Mouse (Mus musculus) frontal cortex, postnatal 36 days (tissue): ENCODE measurements around the gene Eef1e1.
A peak's percentile ranks its signal among the peaks of the same experiment; 100 is the strongest.
"Not testable (repeated sequence)": the region's sequence is repeated elsewhere in the genome, so short reads cannot be mapped to it uniquely, and the experiment has no call there.

Experiments
- DNase-seq, 2 experiments: peaks; one replicate each; pipeline ENCODE4 v3.0.0; 2022; ENCODE audit warnings: low spot score in 2 of 2

The Eef1e1 gene

DNA sequence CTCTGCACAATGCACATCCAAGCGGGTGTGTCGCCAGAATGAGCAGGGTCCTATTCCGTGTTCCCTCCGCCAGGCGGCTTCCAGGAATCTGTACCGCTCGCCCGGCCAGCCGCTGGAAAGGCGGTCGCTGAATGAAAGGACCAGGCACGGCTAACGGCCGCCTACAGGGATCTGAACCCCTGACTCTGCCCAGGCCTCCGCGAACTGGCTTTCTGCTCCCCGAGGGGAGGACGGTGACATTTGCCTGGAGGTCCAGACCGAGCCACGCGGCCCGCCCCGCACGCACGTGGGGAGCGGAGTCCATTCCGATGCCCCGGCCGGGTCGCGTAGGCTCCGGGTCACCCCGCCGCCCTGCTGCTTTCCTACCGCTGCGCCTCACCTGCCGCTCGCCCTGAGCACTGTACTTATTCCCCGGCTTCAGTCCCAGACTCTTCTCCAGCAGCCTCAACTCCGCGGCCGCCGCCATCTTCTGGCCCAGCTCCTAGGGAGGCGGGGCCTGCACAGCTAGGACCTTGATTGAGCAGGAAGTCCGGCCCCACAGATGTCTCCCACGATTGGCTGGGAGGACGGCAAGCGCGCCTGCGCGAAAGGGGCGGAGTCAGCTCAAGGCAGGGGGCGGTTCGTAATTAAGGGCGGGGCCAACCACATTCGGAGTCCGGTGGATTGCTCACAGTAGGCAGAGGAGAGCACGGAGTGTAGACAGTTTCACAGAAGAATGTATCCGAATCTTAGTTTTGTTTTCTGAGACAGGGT is at the start of gene Eef1e1:
TSS of gene Eef1e1 (minus strand) at position 531 of the 753 bp plus-strand sequence.
- DNase-seq, result peak; percentile 92 to 94

DNA sequence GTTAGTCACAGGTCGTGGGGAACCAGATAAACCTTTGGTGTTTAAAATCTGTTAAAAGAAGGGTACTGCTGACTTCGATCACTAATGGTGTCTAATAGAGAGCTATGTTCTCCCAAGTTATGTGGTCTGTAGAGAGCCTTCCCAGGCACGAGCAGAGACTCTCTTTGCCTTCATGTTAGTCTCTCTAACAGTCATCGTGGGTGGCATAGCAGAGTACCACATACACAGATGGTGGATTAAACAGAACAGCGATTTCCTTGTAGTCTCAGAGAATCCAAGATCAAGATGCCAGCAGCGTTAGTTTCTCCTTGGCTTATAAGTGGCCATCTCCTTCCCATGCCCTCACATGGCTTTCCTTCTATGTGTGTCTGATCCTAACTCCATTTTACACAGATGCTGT is 32.0 kb upstream of the Eef1e1 start:
- no peak for DNase-seq

DNA sequence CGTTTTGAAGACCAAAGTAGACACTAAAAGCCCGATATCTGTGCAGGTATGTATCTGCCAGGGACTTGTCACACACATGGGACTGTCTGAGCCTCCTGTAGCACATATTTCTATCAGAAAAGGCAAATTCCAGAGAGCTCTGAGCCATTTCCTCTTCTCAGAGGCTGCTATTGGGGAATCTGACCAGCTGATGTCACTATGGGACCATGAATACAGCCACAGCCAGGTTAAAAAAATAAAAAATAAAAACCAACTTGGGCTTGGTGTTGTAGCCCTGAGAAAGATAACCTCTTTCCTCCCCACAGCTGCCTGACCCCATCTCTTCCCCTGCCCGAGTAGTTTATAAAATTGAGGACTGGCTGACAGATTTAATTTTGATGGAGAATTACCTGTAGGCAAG is 31.2 kb upstream of the Eef1e1 start:
- peak; percentile 24 to 61 for DNase-seq

DNA sequence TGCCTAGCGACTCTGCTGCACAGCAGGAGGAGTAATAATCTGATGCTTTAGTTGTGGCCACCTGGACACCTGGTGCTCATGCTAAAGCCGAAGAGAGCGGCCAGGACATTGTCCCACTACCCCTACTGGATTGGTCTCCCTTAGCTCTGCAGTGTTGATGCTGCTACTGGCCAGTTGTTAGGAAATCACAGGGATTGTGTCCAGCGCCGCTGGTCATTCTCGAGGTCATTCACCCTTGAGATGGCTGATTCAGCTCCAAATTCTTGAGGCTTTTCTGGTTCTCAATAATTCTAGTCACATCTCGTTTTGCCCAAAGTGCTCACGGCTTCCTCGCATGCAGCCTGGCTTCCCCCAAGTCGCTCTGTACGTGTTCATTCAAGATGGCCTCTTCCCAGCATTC is 29.9 kb upstream of the Eef1e1 start:
- DNase-seq, result no peak

DNA sequence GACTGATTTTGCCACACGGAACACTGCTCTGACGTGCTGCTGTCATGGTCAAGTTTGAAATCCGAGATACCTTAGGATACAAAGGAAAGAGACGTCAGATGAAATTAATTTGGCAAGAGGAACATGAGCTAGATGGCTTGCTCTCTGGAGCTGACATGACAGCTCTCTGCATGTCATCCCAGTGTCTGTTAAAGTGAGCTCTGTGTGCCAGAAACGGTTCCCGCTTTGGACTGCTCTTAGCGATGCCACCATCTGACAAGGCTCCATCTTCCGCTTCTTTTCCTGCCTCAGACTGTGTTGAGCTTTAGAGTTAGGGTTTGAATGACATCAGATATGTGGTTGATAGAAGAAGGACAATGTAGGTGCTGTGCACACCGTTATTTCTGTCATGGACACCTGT is 13.5 kb upstream of the Eef1e1 start:
- DNase-seq, result no peak

DNA sequence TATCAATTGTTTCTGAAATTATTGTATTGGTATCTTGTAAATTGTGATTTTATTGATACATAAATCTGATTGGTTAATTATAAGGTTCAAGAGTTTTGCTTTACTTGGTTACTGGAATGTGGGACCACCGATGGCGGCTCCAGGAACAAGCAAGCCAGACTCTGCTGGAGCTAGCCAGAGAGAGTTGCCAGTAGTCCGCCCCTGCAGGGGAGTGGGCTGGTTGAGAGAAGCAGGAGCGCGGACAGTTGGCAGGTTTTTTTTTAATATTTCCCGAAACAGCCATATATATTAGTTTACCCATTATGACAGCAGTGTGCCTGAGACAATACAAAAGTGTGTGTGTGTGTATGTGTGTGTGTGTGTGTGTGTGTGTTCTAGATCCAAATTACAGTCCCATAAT is 12.6 kb upstream of the Eef1e1 start:
- not testable (repeated sequence) for DNase-seq

DNA sequence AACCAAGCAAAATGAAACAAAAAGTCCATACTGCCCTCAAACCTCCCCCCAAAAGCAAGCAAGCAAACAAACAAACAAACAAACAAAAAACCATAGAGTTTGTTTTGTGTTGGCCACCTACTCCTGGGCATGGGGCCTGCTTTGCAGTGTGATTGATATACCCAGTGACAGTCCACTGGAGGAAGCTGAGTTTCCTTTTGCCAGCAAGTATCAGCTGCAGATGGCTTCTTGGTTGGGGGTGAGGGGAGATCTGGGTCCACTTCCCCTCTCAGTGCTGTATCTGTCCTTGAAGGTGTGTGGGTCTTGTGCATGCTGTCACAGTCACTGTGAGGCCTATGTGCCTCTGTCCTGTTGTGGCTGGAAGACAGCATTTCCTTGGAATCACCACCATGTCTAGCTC is 11.2 kb upstream of the Eef1e1 start:
- no peak for DNase-seq

DNA sequence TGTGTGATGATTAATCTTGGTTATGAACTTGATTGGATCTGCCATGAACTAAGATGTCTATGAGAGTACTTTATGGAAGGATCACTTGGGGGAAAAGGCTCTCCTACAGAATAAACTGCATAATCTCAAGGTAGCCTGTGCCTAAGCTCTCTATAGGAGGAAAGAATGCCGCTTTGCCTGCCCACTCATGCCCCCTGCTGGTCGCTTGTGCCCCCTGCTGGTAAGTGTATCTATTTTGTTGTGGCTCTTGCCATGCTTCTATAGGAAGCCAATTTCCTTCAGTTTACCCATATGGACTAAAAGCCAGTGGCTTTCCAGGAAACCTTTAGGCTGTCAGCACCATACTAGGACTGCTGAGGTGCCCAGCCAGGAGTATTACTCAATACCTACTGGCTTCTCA is 9.7 kb upstream of the Eef1e1 start:
- DNase-seq, result no peak

DNA sequence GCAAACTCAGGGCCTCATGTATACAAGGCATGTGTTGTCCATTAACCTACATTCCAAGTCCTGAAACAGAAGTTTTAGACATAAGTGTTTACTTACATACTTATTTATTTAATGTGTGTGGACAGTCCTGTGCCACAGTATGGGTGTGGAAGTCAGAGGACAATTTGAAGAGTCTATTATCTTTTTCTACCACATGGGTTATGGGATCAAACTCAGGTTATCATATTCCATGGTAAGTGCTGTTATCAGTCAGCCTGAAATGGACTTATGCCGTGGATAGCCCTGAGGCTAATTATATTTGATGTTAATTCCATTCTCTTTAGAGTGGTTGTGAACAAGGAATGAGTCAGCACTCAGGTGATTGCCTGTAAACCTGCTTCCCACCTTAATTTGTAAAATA is 5.9 kb upstream of the Eef1e1 start:
- no peak for DNase-seq

DNA sequence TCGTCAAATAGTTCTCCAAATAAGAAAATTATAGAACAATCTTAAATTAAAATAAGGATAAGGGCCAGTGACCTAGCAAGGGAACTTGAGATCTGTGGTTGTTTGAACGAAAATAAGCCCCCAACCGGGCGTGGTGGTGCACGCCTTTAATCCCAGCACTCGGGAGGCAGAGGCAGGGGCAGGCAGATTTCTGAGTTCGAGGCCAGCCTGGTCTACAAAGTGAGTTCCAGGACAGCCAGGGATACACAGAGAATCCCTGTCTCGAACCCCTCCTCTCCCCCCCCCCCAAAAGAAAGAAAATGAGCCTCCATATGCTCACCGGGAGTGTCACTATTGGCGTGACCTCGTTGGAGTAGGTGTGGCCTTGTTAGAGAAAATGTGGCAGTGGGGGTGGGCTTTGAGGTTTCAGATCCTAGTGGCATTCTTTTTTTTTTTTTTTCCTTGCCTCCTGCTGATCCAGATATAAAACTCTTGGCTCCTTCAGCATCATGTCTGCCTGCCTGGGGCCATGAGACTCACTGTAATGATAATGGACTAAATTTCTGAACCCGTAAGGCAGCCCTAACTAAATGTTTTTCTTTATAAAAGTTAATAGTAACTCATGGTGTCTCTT is 772 bp upstream of the Eef1e1 start:
- no peak for DNase-seq

DNA sequence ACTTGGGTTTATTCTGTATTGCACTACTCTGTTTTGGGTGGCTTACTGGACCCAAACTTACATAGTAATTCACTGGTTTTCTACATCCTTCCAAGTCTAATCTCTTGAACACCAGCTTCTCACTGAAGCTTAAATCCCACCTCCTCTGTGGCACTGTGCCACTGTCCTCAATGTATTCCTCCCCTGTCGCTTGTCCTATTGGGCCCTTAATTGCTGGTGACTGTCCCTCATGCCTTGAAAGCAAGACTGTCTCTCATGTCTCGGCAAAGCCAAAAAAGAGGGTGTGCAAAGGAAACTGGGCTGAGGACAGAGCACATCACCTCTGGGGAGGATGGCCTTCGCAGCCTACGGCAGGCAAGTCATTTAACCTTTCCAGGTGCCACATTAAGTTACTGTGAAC is 993 bp downstream of the Eef1e1 start:
- no peak for DNase-seq

DNA sequence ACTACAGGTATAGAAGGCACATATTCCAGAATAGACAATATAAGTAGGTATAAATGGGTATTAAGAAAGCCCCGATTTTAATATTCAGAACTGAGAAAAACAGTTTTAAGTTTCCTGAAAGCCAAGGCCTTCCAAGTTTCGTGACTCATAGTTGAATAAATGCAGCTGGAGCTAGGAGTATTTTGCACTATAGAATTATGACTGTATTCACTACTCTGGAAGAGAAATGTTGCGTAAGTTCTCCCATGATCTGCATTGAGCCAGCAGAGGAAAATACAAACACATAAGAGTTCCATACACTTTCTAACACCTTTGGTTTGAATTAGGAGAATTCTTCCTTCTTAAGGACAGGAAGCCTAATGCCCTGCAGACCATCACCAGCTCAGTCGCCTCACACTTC is 8.6 kb downstream of the Eef1e1 start:
- DNase-seq, result no peak

DNA sequence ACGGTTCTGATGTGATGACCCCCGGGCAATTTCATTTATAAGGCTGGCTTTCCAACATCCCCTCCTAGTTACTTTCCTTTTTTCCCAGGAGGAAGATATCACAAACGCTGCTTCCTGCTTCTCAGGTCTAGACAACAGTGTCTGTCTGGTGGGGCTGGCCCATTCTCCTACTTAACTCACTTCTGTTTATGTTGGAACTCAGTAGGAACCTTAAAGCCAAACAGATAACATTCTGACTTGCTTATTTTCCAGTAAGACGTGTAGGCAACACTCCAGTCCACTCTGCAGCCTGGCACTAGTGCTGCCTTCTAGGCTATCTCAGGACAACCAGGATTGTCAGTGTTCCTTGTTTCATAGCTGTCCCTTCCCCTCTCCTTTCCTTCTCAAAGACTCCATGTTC is 9.8 kb downstream of the Eef1e1 start:
- DNase-seq, result no peak

DNA sequence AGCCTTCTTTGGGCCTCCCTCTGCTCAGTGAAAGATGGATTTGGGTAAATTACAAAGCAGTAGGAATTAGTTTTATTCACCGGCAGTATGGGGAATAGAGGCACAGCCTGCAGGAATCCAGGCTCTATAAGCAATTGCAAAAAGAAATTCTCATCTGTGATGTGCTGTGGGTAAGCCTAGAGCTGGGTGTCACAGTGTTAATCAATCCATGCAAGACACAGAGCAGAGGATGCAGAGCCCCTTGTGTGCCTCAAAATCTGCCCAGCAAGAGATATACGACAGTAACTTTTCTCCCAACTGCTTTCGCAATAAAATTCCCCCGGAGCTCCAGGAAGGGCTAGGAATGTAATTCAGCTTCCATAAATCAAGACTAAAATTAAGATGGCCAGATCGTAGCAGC is 17.4 kb downstream of the Eef1e1 start:
- no peak for DNase-seq

DNA sequence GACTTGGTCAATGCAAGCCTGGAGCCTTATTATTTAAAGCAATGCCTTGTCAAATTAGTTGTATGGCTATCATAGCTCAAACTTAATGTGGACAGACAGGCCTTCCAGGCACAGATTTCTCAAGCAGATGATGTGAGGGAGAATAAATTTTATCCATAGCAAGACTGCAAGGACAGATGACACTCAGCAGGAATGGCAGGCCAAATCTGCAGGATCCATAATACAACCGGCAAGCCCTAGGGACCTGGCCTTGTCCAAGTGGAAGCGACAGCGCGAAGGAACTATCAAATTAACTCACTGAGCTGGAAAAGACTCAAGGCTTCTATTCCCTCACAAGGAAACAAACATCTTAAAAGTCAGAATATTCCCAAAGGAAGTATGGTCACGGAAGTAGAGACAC is 17.9 kb downstream of the Eef1e1 start:
- DNase-seq, result no peak

DNA sequence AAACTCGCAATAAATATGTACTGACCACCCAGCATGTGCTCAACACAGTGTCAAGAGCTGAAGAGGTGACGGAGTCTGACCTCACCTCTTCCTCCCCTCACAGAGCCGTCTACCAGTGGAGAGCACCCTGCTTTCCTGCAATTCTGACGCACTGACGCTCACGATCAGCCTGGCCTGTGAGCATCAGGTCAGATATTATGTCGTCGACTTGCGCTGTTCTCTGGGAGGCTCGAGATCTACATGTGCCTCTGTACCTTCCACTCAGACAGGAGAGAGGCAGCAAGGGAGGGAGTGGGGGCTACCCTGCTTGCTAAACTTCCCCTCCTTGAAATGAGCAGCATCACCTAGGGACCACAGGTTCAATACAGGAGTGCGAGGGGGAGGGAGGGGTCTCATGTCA is 20.2 kb downstream of the Eef1e1 start:
- DNase-seq, result no peak

DNA sequence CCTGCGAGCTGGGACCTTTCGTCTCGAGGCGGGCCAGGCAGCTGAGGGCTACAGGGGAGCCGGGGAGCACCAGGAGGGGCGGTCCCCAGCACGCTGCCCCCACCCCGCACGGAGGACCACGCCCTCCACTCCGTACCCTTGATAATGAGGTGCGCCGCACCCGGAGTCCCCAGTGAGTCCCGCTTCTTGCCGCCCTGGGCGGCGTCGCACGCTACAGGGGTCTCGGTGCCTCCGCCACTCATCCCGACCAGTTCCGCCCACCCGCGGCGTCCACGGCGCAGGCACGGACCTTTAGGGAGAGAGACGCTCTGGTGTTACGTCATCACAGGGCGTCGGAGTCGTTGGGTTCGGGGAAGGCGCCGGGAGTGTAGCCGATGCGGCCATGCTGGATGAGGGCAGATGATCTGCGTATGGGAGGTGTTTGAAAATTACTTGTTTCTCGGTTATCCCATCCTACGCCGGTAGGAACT is 24.0 kb downstream of the Eef1e1 start, which contains the start of gene Bloc1s5:
TSS of gene Bloc1s5 (minus strand) at position 310 of the 470 bp plus-strand sequence.
- peak; percentile 93 to 95 for DNase-seq

DNA sequence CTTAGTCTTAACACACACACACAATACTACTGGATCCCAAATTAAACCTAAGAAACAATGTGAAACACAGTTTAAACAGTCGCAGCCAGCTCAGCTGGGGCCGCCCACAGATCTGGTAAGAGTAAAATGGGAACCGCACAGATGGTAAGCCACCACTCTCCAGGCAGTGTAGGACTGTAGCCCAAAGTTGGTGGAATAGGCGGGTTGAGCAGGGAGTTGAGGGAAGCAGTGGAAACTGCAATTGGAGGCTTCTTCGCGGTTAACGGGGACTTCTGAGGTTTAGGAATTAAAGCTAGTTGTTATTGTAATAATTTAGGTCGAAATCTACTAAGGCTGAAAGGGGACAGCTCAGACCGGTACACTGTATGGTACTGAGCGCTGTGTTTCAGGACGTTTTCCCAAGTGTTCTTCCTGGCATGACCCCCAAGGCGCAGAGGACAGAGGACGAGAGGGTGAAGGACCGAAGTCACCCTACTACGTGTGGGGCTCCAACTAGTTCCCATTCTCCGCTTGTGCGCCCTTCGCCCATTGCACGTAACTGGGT is 24.5 kb downstream of the Eef1e1 start:
- peak; percentile 76 to 91 for DNase-seq

DNA sequence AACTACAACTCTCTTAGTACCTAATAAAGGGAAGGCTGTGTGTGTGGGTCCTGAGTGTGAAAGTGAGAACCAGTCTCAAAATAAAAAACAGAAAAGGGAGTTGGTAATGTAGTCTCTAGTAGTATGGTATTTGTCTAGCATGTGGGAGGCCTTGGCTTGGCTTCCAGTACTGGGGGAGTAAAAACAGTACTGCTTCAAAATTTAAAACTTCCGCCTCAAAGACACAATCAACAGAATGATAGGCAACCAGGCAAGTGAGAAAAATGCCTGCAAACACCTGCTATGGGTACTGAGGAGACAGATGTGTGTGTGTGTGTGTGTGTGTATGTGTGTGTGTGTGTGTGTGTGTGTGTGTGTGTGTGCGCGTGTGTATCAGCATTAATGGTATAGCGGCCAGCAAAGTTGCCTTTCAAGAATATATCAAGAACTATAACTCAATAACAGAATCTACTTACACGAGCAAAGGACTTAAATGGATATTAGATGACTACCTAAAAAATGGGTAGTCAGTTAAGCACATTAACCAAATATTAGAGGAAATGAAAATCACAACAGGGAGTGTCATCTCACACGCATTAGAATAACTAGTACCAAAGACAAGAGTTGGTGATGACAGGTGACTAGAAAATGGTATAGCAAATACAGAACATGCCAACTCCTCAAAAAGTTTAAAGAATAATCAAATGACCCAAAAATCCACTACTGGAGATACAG is 25.4 kb downstream of the Eef1e1 start:
- peak; percentile 24 to 61 for DNase-seq

DNA sequence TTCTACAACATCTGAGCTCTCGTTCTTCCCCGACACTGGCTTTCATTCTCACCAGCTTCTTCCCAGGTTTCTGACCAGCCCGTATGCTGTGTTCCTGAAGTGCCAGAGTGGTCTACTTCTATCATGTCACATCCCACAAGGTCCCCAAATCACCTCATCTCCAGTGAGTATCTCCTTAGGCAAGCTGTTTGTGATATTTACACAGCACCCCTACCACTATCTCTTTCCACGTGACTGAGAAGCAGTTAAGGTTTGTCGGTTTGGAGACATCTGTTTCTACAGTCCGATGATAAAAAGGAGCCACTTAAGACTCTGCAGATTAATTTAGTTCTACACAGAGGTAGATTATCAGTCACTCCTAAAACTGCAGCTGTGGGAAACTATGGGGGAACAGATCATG is 26.3 kb downstream of the Eef1e1 start:
- no peak for DNase-seq

DNA sequence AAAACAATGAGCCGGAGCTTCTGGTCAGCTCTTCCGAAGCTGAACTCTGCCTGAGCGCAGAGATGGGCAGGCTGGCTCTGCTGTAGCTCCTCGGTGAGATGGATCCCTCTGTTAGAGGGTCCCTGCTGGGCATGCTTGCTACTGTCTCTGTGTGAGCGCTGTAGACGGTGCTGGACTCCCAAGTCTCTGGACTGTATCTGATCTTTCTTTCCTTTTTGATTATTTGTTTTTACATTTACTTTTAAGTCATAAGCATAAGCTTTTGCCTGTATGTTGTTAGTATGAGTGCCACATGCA is 32.7 kb downstream of the Eef1e1 start:
- no peak for DNase-seq

DNA sequence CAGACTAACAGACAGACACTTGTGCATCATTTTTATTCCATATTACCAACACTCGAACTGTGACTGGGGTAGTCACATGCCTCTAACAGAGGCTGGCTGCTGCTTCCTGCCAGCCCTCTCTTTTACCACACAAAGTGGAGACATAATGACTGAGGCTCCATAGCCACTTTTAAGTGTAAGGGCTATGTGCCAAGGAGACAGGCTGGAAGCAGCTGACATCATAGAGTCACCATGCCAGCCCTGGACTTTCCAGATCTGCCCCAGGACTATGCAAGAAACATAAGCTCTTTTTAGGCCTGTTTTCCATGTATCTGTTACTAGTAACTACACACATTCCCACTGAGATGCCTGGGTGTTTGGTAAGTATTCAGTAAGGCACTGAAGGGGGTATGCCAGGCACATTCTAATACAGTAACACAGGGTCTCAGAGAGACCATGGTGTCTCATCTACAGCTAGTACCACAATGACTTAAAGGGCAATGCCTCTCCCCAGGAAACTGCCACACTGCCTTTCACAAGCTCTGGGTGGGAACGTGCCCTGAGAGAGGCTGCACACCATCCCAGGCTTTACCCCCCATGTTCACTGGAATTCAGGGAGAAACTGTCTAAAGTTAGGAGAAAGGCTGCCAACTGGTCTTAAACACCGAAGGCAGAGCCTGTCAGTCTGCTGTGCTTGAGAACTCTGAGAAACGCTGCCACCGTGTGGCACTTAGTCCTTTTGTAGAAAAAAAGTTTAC is 33.2 kb downstream of the Eef1e1 start:
- DNase-seq, result peak in 1 of 2 experiments; percentile 36
